Mouse (Mus musculus): ENCODE data around the gene Vac14. TPM values are rescaled to one million over a fixed set of nuclear protein-coding genes. Genes with fewer than 3 reads are reported as not detected.
A peak's percentile ranks its signal among the peaks of the same experiment; 100 is the strongest.

Gene Vac14
- total RNA-seq, 2 experiments from 2014 or later: 29.8 to 32.8 TPM

DNA sequence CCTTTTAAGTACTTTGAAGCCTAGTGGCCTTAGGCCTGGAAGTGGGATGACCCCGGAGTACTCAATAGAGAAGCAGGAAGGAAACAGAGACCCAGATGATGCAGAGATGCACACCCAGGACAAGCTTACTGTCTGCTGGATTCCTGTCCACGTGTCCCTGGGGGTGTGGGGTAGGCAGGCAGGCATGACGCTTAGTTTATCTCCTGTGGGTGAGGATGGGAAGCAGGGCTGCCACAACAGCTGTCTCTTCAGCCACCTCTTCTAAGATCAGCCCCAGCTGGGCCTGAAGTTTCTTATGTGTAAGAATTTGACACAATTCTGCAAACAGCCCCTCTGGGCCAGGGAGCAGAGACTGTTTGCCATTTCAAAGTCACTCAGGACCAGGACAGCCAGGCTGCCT lies 60.6 kb downstream of the Vac14 start:
- no peak for DNase-seq (ENCODE audit: low spot score in 2 of 2)

DNA sequence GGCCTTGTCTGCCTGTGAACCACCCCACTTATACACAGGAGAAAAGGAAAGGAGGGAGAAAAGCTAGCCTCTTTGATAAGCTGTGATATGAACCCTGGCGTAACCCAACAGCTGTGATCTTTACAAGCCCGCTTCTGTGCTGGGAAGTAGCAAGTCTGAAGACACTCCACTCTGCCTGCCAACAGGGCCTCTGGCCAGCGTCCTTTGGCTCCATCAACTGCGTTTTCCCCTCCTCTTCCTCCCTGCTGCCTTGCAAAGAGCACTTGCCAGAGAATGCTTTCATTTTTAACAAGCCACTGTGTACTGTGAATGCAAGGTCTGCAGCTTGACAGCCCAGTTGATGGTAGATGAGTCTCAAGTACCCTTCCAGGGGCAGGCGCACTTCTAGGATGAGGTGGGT lies 69.3 kb downstream of the Vac14 start:
- DNase-seq (ENCODE audit: low spot score in 2 of 2): peak in 1 of 2 experiments; percentile 50

DNA sequence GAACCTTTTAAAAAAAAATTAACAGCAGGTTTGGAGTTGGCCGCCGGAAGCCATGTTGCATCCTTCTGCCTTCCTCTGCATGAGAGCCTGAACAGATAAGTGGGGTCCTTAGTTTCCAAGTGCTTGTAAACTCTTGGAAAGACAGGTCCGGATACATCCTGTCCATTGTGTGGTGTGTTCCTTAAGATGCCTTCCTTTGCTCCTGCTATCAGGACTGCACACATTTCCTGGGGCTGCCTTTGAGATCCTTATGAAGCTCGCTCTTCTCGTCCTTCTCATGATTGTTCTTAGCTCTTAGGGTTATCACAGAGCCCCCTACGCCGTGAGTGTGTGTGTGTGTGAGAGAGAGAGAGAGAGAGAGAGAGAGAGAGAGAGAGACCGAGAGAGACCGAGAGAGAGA lies 71.6 kb downstream of the Vac14 start:
- DNase-seq (ENCODE audit: low spot score in 2 of 2): no peak

DNA sequence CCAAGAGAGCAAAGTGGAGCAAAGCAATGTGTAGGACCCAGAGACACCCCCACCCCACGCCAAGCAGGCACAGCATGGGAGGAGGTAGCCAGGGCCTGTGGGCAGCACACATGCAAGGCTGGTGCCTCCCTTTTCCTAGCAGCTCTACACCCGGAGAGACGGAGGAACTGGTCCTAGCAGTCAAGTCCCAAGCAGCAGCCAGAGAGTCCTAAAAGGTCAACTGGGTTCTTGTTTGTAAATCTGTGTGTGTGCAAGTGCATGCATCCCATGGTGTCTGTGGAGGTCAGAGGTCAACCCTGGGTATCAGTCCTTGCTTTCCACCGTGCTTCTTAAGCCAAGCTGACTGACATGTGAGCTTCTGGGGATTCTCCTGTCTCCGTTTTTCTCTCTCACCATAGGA lies 75.8 kb downstream of the Vac14 start:
- DNase-seq (ENCODE audit: low spot score in 2 of 2): no peak

DNA sequence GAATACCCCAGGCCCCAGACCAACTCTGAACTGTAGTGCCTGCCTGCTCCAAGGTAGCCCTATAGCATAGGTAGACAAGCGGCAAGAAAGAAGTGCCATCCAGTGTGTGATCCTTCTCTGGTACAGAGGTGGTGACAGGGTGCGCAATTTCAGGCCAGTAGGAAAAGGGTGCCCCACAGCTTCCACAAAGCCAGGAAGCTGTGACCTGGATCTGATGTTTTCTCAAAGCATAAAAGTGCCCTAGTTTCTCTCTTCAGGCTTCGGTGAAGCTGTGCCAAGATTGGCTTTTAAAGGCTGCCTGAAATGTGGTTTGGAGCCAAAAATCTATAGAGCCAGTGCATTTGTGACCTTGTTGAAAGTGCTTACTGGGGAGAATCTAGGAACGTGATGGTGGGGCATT lies 76.4 kb downstream of the Vac14 start:
- DNase-seq (ENCODE audit: low spot score in 2 of 2): no peak

DNA sequence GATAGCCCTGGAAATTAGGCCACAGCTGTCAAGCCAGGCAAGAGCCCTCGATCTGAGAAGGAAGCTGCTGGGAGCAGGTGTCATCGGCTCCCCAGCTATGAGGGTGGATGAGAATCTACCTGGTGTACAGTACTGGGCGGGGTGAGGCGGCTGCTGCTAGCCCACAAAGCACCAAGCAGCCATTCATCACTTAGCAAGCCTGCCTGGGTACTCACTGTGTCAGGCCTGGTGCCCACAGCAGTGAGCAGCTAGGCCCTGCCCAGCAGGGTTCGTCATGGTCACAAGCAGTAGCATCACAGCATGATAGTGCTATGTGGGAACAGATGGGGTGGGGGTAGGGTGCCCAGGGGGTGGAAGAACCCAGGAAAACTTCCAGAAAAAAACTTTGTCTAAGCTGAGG lies 77.0 kb downstream of the Vac14 start:
- DNase-seq (ENCODE audit: low spot score in 2 of 2): no peak

DNA sequence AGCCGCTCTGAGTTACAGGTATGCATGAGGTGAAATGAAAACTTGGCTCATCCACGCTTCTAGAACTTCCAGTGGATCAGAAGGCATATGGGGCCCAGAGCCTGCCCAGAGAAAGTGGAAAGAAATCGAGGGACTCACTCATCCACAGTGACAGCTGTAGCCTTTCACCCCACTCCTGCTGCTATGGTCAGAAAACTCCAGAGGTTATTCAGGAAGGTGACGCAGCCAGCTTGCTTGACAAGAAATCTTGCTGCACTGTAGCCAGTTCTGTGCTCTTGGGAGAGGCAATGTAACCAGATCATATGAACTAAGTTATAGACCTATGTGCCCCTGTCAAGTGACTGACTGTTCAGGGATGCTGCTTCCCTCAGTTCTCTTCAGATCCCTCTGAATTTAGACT lies 77.7 kb downstream of the Vac14 start:
- DNase-seq (ENCODE audit: low spot score in 2 of 2): no peak

DNA sequence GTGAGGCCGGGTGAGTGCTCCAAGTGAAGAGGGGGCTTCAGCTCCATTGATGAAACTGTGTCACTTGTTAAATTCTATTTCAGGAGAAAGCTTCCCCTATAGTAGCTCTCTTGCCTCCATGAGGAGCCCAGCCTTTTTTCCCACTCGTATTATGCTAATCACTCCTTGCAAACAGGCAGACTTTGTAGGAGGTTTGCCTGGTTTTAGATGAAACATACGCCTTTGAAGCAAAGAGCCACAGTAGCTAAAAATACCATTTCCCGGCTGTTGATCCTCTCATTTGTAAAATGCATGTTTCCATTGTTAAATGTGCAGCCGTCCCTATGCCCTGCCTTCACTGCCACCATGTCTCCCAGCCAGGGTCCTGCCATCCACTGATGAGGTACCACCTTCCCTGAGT lies 79.2 kb downstream of the Vac14 start:
- no peak for DNase-seq (ENCODE audit: low spot score in 2 of 2)

DNA sequence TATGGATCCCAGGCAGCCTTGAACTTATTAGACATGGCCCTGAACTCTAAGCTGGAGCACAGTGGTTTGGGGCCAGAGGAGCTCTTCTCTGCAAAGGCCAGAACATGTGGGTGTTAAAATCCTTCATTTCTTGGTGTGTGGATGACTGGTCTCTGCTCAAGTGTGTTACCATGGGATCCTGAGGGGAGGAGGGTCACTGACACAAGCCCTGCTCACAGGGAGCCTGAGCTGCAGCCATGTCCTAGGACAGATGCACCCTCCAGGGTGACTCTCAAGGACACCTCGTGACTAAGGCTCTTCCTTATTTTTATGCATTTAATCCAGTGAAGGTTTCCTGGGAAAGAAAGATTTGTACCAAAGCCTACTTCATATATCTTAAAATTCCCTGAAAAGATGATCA lies 79.7 kb downstream of the Vac14 start:
- peak in 1 of 2 experiments; percentile 20 for DNase-seq (ENCODE audit: low spot score in 2 of 2)

DNA sequence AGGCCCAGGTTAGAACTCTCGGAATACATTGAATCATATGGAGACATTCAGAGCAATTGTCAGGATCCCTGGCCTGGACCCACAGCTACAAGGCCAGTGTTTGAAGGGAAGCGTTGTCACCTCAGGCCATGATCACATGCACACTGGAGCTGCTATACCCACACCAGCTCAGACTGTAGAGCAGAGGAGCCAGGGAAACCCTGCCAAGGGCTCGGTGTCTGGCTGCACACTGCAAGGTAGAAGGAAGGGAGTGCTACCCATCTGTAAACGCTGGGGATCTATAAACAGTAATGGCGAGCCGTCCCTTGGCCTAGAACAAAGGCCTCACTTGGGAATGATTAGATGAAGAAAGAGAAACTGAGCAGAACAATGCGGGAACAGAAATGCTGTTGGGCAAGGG lies 81.1 kb downstream of the Vac14 start:
- DNase-seq (ENCODE audit: low spot score in 2 of 2): no peak

DNA sequence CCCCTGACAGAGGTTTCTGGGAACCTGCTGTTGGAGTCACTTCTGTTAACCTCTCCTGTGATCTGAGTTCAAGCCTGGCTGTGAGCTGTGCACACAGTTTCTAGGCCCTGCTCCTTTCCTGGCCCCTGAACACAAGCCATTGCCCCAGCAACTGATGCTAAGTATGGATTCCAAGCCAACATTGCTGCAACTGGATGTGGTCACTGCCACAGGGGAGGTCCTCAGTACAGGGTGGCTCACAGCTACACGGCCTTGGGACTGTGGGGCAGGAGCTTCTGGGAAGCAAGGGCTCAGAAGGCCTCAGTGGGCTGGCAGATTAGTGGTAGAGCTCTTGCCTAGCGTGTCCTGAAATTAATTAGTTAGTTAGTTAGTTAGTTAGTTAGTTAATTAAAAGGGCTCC lies 82.2 kb downstream of the Vac14 start:
- DNase-seq (ENCODE audit: low spot score in 2 of 2): no peak

DNA sequence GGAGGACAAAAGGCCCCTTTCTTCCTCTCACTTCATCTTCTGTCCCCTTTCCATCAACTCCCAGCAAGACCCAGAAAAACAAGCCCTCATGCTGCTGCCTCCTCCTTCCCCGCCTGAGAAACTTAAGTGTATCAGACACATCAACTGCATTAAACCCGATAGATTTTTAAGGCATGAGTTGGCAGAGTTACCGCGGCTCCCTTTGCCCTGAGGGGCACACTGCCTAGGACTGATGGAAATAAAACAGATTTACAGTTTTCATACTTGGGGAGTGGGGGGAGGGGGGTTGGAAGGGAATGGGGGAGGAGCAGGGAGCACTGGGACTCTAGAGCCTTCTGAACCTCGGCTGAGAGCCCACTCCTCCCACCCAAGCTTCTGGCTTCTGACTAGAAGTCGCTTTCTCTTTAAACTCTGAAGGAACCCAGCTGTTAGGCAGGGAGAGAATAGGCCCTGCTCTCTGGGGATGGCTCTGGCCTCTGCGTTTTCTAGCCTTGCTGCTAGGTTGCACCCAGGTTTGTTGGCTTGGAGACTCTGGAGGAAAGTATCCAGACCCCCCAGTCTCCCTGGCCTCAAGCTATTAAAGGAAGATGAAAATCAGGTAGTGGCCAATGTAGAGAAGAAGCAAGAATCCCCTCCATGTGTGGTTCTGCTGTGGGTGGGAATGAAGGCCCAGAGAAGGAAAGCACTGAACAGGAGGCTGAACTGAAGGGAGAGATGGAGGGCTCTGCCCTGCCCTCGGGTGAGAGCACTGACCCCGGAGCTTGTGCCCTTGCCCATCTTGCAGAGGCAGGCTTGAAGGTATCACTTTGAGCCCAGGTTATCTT lies 84.5 kb downstream of the Vac14 start:
- DNase-seq (ENCODE audit: low spot score in 2 of 2): no peak

DNA sequence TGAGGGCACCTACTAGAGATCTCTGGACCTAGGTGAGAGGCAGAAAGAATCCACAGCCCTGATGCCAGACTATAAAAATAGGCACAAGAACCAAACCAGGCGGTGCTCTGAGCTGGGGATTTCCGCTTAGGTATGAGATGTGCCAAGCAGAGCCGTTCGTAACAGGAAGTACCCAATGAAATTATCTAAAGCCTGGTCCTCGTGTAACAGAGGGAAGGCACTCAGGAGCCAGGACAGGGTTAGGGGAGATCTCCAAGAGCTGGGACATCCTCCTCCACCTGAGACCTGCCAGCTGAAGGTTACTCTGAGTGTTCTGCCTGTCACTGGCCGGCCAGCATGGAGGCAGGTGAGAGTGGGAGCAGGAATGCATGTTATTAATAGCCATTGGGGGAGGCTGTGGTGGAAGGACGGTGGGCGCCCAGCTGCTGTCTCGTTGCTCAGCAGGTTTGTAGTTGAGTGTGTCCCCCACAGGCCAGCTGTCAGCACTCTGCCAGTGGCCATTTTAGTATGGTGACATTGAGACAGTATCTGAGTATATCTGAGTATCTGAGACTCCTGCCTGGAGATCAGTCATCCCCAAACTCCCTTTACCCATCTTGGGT lies 85.2 kb downstream of the Vac14 start:
- DNase-seq (ENCODE audit: low spot score in 2 of 2): no peak

DNA sequence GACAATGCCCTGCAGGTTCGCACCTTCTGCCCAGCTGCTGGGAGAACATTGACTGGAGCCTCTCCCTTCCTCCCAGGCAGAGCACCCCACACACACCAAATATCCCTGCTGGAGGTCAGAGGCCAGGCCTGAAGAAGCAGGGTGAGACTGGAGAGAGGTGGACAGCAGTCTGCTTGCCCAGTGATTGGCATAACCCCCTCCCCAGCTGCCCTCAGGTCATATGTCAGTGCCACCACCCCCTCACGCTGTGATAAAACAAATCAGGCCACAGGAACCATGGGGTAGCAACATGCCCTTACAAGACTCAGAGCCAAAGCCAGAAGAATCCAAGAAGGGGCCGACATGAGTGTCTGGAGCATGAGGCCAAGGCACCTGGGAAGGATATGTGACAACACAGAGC lies 85.7 kb downstream of the Vac14 start:
- no peak for DNase-seq (ENCODE audit: low spot score in 2 of 2)

DNA sequence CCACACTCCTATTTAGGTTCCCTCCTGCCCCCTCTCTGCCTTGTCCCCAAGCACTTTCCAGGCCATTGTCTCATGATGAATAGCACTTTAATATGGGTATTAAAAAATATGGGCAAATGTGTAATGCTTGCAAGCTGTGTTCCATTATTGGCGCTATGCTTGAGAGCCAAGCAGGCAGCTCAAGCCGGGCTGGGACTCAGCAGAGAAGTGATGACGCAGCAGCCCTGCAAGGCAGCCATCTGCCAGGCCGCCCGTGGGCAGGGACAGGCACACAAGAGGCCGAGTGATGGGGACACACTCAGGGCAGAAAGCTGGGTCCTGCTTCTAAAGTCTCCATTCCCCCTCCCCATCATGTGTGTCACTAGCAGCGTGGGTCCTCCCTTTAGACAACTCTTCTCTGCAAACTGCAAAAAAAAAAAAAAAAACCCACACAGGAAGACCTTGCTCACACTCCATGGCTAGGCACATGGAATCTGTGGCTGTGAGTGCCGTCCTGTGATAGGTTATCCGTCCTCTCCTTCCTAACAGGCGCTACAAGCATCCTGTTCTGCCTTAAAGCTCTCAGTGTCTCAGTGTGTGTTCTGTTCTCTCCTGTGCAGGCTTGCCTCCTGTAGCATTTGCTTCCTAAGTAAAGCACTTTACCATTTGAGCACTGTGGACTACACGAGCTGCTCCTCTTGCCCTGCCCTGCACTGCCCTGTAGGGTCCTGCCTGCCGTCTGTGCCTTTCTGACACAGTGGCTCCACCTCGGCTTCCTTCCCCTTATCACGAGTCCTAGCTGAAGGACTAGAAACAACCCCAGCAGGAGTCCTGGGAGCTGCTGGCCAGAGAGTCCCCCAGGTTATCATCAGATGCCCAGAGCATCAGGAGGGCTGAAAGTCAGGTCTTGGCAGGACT lies 87.3 kb downstream of the Vac14 start:
- DNase-seq (ENCODE audit: low spot score in 2 of 2): no peak

DNA sequence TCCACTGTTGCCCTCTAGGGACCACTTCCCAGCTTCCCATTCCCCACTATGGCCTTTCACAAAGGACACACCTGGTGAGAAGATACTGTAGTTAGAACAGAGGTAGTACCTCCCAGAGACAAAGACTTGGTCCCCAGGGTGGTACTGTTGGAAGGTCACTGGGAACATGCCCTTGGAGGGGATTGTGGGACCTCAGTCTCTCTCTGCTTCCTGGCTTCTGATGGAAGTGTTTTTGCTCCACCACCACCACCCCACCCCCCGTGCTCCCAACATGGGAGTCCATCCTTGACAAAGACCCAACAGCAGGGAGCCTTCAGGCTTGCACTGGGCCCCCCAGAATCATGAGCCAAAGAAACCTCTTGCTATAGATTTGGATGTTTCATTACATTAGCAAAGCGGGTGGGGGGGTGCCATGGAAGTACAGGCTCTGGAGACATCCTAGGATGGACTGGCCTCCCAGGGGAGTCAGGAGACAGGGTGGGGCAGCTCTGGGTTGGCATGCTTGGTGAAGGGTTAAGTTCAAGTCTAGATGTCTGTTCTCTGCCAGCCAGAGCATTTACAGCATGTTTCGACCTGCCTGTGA lies 88.0 kb downstream of the Vac14 start:
- no peak for DNase-seq (ENCODE audit: low spot score in 2 of 2)

DNA sequence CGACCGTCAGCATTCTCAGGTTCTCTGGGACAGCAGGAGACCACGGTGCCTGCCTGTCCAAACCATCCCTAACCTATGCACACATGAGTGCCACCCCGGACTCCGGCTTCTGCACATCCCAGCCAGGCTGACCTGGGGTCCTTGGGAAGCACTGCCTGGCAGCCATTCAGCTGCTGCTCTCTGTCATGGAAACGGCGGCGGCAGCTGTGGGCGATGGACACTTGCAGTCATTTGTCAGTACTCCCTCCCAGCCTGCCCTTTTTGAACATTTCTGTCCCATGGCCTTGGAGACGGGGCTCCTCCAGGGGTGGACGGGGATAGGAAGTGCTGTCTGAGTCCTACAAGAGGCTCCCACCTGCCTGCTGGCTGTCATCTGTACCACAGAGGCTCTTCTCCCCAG lies 90.0 kb downstream of the Vac14 start:
- DNase-seq (ENCODE audit: low spot score in 2 of 2): no peak

DNA sequence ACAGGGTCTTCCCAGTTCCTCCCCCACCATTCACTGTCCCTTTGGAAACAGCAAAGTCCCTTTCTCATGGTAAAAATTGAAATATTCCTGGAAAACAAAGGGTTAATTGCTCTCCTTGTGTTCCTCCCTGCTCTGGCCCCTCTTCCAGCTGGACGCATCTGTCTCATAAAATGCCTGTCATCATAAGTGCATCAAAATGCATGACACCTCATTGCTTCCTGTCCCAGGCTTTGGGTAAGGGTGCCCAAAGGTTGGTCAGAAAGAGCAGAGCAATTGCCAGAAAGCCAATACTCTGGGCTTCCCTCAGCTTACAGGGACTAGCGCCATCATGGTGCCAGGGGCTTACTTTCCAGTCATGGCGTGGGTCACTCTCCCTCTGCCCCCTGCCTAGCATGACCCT lies 92.2 kb downstream of the Vac14 start:
- no peak for DNase-seq (ENCODE audit: low spot score in 2 of 2)

DNA sequence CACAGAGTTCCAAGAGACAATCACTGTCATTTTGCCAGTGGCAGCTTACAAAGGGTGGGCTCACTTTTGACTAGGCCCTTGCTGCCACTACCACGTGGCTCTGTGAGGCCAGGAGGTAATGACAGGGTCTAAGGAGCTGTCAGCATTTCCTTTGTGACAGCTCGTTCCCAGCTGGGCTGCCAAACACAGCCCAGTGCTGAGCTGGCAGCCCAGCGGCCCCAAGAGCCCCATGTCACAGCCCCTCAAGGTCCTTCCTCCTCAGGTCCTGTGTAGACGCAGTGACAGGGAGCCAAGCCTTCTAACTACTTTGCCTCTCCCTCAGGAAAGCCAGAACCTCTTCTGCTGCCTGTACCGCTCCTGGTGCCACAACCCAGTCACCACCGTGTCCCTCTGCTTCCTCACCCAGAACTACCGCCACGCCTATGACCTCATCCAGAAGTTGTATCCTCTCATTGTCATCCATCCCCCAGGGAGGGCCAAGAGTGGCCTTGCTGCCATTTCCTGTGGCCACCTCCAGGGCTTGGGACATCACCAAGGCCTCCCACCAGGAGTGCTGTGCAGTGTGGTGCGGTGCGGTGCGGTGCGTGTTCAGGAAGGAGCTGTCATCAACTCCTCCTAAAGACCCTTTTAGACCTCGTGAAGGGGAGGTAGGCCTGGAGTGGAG lies 93.0 kb downstream of the Vac14 start:
- DNase-seq (ENCODE audit: low spot score in 2 of 2): no peak

DNA sequence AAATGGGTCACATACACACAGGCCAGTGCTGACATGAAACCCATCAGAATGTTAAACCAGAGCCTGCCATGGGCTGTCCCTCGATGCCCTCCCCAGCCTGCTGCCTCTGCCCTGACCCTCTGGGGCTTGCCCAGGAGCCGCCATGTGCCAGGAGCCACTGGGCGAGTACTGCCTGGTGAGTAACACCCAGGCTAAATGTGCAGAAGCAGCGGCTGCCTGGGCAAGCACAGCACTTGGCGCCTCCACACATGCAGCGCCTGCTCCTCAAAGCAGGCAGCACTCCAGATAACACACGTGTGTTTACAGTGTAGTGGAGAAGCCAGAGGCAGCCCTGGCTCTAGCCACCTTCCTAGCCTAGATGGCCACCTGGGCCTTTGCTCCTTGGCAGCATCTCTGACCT lies 94.7 kb downstream of the Vac14 start:
- DNase-seq (ENCODE audit: low spot score in 2 of 2): no peak

All from adrenal gland, adult 18-20 months (tissue).